Mouse (Mus musculus): ENCODE measurements at regions not wholly inside any gene's neighbourhood (a gene's known extent, or its start where the extent isn't known, plus 50 kb on each side); places are given as distances from the start of the nearest gene placed in this dataset.

DNA sequence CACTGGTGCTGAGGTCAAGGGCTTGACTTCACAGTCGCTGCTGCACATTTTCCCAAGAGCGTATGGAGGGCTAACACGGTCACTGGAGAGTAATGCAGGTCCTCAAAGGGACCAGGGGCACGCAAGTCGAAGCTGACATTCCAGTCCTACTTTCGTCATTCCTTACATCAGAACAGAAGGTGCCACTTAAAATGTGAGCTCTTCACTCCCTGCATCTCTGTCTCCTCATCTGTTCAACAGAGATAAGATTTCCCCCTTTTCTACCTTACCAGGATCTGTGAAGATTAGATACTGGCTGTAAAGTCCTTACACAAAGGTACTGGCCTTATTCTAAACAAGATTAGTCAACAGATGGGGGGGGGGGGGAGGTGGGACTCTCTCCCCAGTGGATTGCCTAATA lies 67.0 kb upstream of the Zeb2 start:
- no peak overlapping the region for H3K4me3 ChIP-seq (ENCODE audit: low read length)
- H3K27ac ChIP-seq (ENCODE audit: low read depth, low read length): no peak overlapping the region
- no peaks in the 10 kb centered on the region for H3K9me3 ChIP-seq (ENCODE audit: control insufficient read depth, low read length)
- H3K27me3 ChIP-seq (replicated peaks; ENCODE audit: control insufficient read depth, insufficient read depth, low read length): no peaks in the 10 kb centered on the region
- ATAC-seq: no peak
- H3K9ac ChIP-seq (ENCODE audit: low read depth, low read length): no peak overlapping the region
- H3K4me1 ChIP-seq (ENCODE audit: control insufficient read depth, insufficient read depth, low read depth, low read length): peaks cover 3% of the 10 kb centered on the region
- no peak overlapping the region for H3K4me2 ChIP-seq (ENCODE audit: low read length)
- 33% methylated on average over 6 of the region's 6 CpGs for WGBS
- H3K36me3 ChIP-seq (ENCODE audit: control insufficient read depth, insufficient read depth, low read length): no peaks in the 10 kb centered on the region

DNA sequence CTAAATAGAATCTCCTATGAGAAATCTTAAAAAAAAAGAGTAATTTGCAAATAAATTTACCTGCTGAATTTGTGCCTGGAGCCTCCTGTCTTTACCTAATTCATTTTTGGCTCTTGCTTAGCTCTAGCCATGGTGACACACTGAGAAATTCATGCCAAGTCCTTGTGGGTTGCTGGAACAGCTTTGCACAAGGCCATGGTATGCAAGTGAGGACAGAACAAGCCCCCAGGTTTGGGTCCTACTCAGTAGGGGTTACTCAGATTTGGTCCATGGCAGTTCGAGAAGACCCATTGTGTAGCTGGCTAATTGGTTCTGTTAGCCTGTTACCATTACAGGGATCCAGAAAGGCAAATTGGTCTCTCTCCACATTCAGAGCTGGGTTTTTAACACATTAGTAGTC lies 65.7 kb upstream of the Zeb2 start:
- Histone ChIP-seq H3K4me2 (ENCODE audit: low read length) (no peak overlapping the region), H3K36me3 (ENCODE audit: control insufficient read depth, insufficient read depth, low read length) (no peaks in the 10 kb centered on the region), H3K4me3 (ENCODE audit: low read length) (no peak overlapping the region), H3K27ac (ENCODE audit: low read depth, low read length) (no peak overlapping the region), H3K9me3 (ENCODE audit: control insufficient read depth, low read length) (no peaks in the 10 kb centered on the region), H3K9ac (ENCODE audit: low read depth, low read length) (no peak overlapping the region), H3K27me3 (replicated peaks; ENCODE audit: control insufficient read depth, insufficient read depth, low read length) (no peaks in the 10 kb centered on the region), H3K4me1 (ENCODE audit: control insufficient read depth, insufficient read depth, low read depth, low read length) (peaks cover 3% of the 10 kb centered on the region)
- WGBS: 63% methylated on average over 1 of the region's 1 CpGs
- ATAC-seq: no peak

DNA sequence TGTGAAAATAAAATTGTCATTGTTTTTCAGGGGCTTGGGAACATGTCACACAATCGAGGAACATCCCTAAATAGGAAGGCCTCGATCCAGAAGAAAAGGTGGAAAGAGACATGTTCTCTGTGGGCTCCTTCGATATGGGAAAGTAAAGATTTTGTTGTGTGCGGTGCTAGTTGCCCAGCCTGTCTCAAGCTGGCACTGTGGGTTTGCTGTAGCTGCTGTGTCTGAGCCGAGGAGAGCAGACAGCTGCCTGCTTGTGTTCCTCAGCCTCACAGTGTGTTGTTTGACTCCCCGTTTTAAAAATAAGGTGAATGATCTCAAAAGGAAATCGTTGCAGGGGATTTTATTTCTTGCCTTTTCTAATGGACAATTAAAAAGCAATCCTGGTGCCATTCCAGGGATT lies 64.4 kb upstream of the Zeb2 start:
- no peak overlapping the region for H3K9ac ChIP-seq (ENCODE audit: low read depth, low read length)
- H3K36me3 ChIP-seq (ENCODE audit: control insufficient read depth, insufficient read depth, low read length): no peaks in the 10 kb centered on the region
- no peak overlapping the region for H3K4me3 ChIP-seq (ENCODE audit: low read length)
- ATAC-seq: peak; percentile 84; the same call in 1 of the 2 replicates
- no peaks in the 10 kb centered on the region for H3K9me3 ChIP-seq (ENCODE audit: control insufficient read depth, low read length)
- H3K27me3 ChIP-seq (replicated peaks; ENCODE audit: control insufficient read depth, insufficient read depth, low read length): no peaks in the 10 kb centered on the region
- H3K27ac ChIP-seq (ENCODE audit: low read depth, low read length): no peak overlapping the region
- peaks cover 3% of the 10 kb centered on the region for H3K4me1 ChIP-seq (ENCODE audit: control insufficient read depth, insufficient read depth, low read depth, low read length)
- peak overlapping the region; percentile 37 for H3K4me2 ChIP-seq (ENCODE audit: low read length)
- WGBS: 39% methylated on average over 7 of the region's 7 CpGs

DNA sequence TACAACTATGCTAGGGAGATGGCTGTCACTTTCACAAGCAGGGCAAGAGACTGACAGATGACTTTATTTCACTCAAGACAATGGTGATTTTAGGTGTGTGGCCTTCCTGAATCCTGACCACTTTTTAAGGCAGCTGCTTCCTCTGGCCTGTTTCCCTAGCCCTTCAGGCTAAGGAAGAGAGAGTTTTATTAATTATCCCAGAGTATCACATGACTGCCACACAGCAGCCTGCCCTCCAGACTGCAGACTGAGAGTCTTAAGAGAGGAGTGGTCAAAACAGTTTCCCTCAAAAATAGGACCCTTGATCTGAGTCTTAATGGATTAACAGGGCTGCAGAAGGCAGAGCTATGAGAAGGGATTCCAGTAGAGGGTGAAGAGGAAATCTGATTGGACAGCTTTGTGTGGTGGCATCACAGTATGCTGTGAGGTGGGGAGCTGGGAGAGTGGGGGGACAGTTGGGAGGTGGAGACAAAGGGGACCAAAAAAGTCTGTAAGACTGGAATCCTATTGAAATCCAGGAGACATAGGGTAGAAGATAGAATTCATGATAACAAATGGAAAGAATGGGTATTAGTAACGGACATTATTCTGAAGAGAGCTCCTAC lies 61.8 kb upstream of the Zeb2 start:
- H3K4me3 ChIP-seq (ENCODE audit: low read length): no peak overlapping the region
- ATAC-seq: no peak
- H3K36me3 ChIP-seq (ENCODE audit: control insufficient read depth, insufficient read depth, low read length): no peaks in the 10 kb centered on the region
- no peak overlapping the region for H3K4me2 ChIP-seq (ENCODE audit: low read length)
- H3K9me3 ChIP-seq (ENCODE audit: control insufficient read depth, low read length): no peaks in the 10 kb centered on the region
- 98% methylated on average over 1 of the region's 1 CpGs for WGBS
- no peak overlapping the region for H3K27ac ChIP-seq (ENCODE audit: low read depth, low read length)
- H3K27me3 ChIP-seq (replicated peaks; ENCODE audit: control insufficient read depth, insufficient read depth, low read length): no peaks in the 10 kb centered on the region
- no peaks in the 10 kb centered on the region; the same call in 1 of the 2 replicates for H3K4me1 ChIP-seq (ENCODE audit: control insufficient read depth, insufficient read depth, low read depth, low read length)
- no peak overlapping the region for H3K9ac ChIP-seq (ENCODE audit: low read depth, low read length)

DNA sequence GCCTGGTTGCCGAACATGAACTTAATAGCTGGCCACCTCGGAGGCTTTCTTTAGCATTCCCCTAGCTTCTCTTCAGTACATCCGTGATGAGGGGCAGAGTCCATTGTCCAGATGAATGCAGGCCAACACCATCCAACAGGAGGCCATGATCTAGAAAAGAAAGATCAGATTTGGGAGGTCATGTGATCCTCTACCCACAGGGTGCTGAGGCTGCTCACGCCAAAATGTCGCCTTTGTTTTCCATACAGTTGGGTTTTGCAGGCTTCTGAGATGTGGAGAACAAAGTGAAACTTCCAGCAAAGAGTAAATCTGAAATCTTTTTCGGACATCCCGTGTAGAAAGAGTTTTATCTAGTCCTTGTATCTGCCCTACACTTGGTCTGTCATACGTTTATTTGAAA lies 55.2 kb upstream of the Zeb2 start:
- 80% methylated on average over 8 of the region's 8 CpGs for WGBS
- H3K4me3 ChIP-seq (ENCODE audit: low read length): no peak overlapping the region
- no peak overlapping the region for H3K4me2 ChIP-seq (ENCODE audit: low read length)
- no peaks in the 10 kb centered on the region for H3K9me3 ChIP-seq (ENCODE audit: control insufficient read depth, low read length)
- no peak for ATAC-seq
- no peak overlapping the region for H3K27ac ChIP-seq (ENCODE audit: low read depth, low read length)
- H3K36me3 ChIP-seq (ENCODE audit: control insufficient read depth, insufficient read depth, low read length): no peaks in the 10 kb centered on the region
- no peaks in the 10 kb centered on the region for H3K27me3 ChIP-seq (replicated peaks; ENCODE audit: control insufficient read depth, insufficient read depth, low read length)
- H3K4me1 ChIP-seq (ENCODE audit: control insufficient read depth, insufficient read depth, low read depth, low read length): no peaks in the 10 kb centered on the region
- no peak overlapping the region for H3K9ac ChIP-seq (ENCODE audit: low read depth, low read length)

DNA sequence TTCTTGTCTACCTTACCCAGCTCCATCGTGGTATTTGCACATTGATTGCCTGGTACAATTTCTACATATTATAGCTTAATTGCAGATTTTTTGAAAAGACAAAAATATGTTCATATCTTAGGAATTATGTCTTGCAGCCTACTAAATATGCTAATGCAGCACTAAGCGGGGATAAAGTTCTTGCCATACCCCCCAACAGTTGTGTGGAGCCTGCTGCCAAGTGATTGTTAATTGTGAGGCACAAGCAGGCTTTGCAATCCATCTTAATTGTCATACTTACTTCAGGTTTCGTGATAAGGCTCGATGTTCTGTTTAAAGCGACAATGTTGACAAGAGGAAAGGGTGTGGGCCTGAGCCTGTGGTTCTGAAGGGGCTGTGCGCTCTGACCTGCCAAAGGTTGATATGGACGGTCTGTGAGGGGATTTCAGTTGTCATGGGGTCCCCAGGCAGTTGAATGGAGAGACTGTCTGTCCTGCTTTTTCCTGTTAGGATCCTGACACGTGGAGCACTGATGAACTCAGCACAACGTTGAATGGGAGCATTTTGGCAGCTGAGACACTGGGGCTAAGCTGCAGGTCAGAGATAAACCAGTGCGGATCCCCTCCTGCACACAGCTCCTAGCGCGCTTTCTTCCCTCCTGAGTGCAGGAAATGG lies 54.5 kb upstream of the Zeb2 start:
- no peaks in the 10 kb centered on the region for H3K9me3 ChIP-seq (ENCODE audit: control insufficient read depth, low read length)
- no peak overlapping the region for H3K4me3 ChIP-seq (ENCODE audit: low read length)
- WGBS: 53% methylated on average over 12 of the region's 12 CpGs
- no peaks in the 10 kb centered on the region for H3K4me1 ChIP-seq (ENCODE audit: control insufficient read depth, insufficient read depth, low read depth, low read length)
- H3K9ac ChIP-seq (ENCODE audit: low read depth, low read length): no peak overlapping the region
- no peak overlapping the region for H3K4me2 ChIP-seq (ENCODE audit: low read length)
- H3K27me3 ChIP-seq (replicated peaks; ENCODE audit: control insufficient read depth, insufficient read depth, low read length): no peaks in the 10 kb centered on the region
- no peak for ATAC-seq
- no peaks in the 10 kb centered on the region for H3K36me3 ChIP-seq (ENCODE audit: control insufficient read depth, insufficient read depth, low read length)
- no peak overlapping the region for H3K27ac ChIP-seq (ENCODE audit: low read depth, low read length)

DNA sequence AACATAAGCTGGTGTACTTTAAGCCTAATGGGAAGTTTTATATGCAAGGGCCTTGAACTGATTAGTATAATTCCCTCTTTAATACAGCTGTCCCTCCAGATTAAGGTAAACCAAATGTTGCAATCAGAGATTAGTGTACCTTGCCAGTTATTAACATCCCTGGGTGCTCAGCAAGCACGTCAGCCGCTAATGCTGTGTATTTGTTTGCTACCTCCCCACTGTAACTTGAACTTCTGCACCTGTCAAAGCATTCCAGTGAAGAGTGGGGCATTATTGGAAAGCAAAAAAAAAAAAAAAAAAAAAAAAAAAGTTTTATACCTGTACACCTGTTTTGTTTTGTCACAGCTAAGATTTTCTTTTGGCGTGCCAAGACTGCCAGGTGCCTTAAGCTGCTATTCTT lies 53.1 kb upstream of the Zeb2 start:
- WGBS: 69% methylated on average over 3 of the region's 3 CpGs
- no peak for ATAC-seq

DNA sequence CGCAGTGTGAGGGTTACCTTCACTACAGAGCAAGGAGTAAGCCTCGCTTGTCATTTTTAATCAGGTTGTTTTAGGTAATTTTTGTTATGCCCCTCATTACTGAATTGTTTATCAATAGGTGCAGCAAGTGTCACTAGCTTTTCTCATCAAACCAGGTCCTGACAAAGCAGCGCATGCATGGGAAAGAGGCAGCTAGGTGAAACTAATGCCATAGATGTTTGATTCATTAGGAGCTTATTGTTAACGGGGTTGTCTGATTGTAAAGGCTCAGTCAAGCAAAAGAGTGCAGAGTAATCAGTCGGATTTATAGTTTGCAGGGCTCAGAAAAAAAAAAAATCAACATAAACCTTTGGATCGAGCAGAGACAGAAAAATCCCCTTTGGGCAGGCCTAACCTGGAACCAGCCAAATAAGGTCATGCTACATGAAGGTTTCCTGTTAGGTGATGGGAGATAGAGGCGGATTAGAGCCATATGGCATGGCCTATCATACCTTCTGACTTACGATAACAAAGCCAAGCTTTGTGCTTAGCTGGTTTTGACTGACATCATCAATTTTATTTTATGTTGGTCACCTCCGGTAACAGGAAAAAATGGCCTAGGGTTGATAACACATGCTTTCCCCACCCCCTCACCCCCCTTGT lies 52.4 kb upstream of the Zeb2 start:
- Histone ChIP-seq H3K9me3 (ENCODE audit: control insufficient read depth, low read length) (no peaks in the 10 kb centered on the region), H3K4me3 (ENCODE audit: low read length) (no peak overlapping the region), H3K4me2 (ENCODE audit: low read length) (no peak overlapping the region), H3K27ac (ENCODE audit: low read depth, low read length) (no peak overlapping the region), H3K9ac (ENCODE audit: low read depth, low read length) (no peak overlapping the region), H3K4me1 (ENCODE audit: control insufficient read depth, insufficient read depth, low read depth, low read length) (no peaks in the 10 kb centered on the region), H3K27me3 (replicated peaks; ENCODE audit: control insufficient read depth, insufficient read depth, low read length) (no peaks in the 10 kb centered on the region), H3K36me3 (ENCODE audit: control insufficient read depth, insufficient read depth, low read length) (no peaks in the 10 kb centered on the region)
- no peak for ATAC-seq
- WGBS: 35% methylated on average over 9 of the region's 9 CpGs

More for the DNA sequence above, 53.1 kb upstream of the Zeb2 start:
- no peaks in the 10 kb centered on the region for H3K9me3 ChIP-seq (ENCODE audit: control insufficient read depth, low read length)
- H3K27me3 ChIP-seq (replicated peaks; ENCODE audit: control insufficient read depth, insufficient read depth, low read length): no peaks in the 10 kb centered on the region
- H3K36me3 ChIP-seq (ENCODE audit: control insufficient read depth, insufficient read depth, low read length): no peaks in the 10 kb centered on the region
- H3K9ac ChIP-seq (ENCODE audit: low read depth, low read length): no peak overlapping the region
- H3K4me3 ChIP-seq (ENCODE audit: low read length): no peak overlapping the region
- no peaks in the 10 kb centered on the region for H3K4me1 ChIP-seq (ENCODE audit: control insufficient read depth, insufficient read depth, low read depth, low read length)
- no peak overlapping the region for H3K4me2 ChIP-seq (ENCODE audit: low read length)
- H3K27ac ChIP-seq (ENCODE audit: low read depth, low read length): no peak overlapping the region

DNA sequence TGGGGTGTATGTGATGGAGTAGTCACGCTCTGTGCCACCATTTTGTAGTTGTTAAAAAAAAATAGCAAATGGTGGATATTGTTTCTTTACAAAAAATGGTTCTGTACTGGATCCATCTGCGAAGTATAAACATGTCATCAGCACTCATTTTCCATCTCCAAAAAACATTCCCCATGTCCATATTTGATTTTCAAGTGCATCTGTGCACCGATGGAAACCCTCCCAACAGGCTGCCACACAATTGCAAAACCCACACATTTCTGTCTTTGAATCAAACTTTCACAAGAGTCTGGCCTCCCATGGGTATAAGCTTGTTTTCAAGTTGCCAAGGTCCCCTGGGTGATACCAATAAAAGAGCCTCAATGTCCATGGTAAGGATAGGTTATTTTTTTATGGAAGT lies 51.4 kb upstream of the Zeb2 start:
- ATAC-seq: no peak
- no peak overlapping the region for H3K9ac ChIP-seq (ENCODE audit: low read depth, low read length)
- no peak overlapping the region for H3K4me3 ChIP-seq (ENCODE audit: low read length)
- 94% methylated on average over 3 of the region's 3 CpGs for WGBS
- no peaks in the 10 kb centered on the region for H3K4me1 ChIP-seq (ENCODE audit: control insufficient read depth, insufficient read depth, low read depth, low read length)
- H3K36me3 ChIP-seq (ENCODE audit: control insufficient read depth, insufficient read depth, low read length): no peaks in the 10 kb centered on the region
- no peak overlapping the region for H3K4me2 ChIP-seq (ENCODE audit: low read length)
- no peaks in the 10 kb centered on the region for H3K9me3 ChIP-seq (ENCODE audit: control insufficient read depth, low read length)
- no peak overlapping the region for H3K27ac ChIP-seq (ENCODE audit: low read depth, low read length)
- no peaks in the 10 kb centered on the region for H3K27me3 ChIP-seq (replicated peaks; ENCODE audit: control insufficient read depth, insufficient read depth, low read length)
